Mouse (Mus musculus) liver, embryonic 14.5 days (tissue): ENCODE results near the gene Gusb. TPM values are rescaled to one million over a fixed set of nuclear protein-coding genes. Genes with fewer than 3 reads are reported as not detected.

Experiments used
- ATAC-seq: fragments of 200-750 bp; cut with Nextera tagmentation; 2 replicates; pipeline ENCODE4 v1.8.0; 2017; ENCODE audit warnings: moderate number of reproducible peaks, mild to moderate bottlenecking, moderate library complexity; ENCODE audit not compliant: insufficient read depth
- DNase-seq, 3 experiments: peaks; one replicate each; pipeline ENCODE4 v3.0.0-alpha.2; 2012 to 2013; ENCODE audit warnings: low read depth in 3 of 3, low spot score in 3 of 3
- H3K27ac ChIP-seq: fragments of 300-500 bp; sonication (generic); 2 replicates; pipeline ENCODE4 v1.5.1; 2014; ENCODE audit warnings: moderate library complexity, mild to moderate bottlenecking, control low read depth, inconsistent platforms
- H3K27me3 ChIP-seq: fragments of 300-500 bp; sonication (generic); 2 replicates; pipeline ENCODE4 v1.6.1; 2014; ENCODE audit warnings: mild to moderate bottlenecking, low read length, moderate library complexity; ENCODE audit not compliant: control insufficient read depth, insufficient read depth
- H3K36me3 ChIP-seq: fragments of 300-500 bp; sonication (generic); replicated peaks from 2 replicates; pipeline ENCODE4 v1.6.1; 2014; ENCODE audit warnings: low read depth; ENCODE audit not compliant: control insufficient read depth, insufficient read depth
- H3K4me1 ChIP-seq, 2 experiments: fragments of 200-500 bp in 1 of 2; fragments of 300-500 bp in 1 of 2; sonication (generic) in 1 of 2; replicated peaks; 2 replicates each; pipeline ENCODE4 v1.6.1; 2012 to 2014; ENCODE audit warnings: antibody characterized with exemption in 1 of 2, inconsistent platforms in 1 of 2, low read length in 1 of 2; ENCODE audit not compliant: control insufficient read depth in 2 of 2, insufficient read depth in 2 of 2
- H3K4me2 ChIP-seq: fragments of 300-500 bp; sonication (generic); 2 replicates; pipeline ENCODE4 v1.6.1; 2014; ENCODE audit warnings: low read depth, mild to moderate bottlenecking, control low read depth, moderate library complexity
- H3K4me3 ChIP-seq, 2 experiments: fragments of 200-500 bp in 1 of 2; fragments of 300-500 bp in 1 of 2; sonication (generic) in 1 of 2; 2 replicates each; pipeline ENCODE4 v1.5.1; 2012 to 2014; ENCODE audit warnings: low read depth in 2 of 2, low read length in 2 of 2, mild to moderate bottlenecking in 2 of 2, control low read depth in 1 of 2, inconsistent platforms in 1 of 2, moderate library complexity in 1 of 2; ENCODE audit not compliant: insufficient read depth in 1 of 2
- H3K9ac ChIP-seq: fragments of 300-500 bp; sonication (generic); replicated peaks from 2 replicates; pipeline ENCODE4 v1.6.1; 2014; ENCODE audit warnings: mild to moderate bottlenecking, control low read depth, moderate library complexity
- H3K9me3 ChIP-seq: fragments of 300-500 bp; sonication (generic); 2 replicates; pipeline ENCODE4 v1.6.1; 2016; ENCODE audit warnings: low read length, mixed read lengths; ENCODE audit not compliant: control insufficient read depth
- CTCF ChIP-seq: IDR thresholded peaks from 2 replicates; pipeline ENCODE4 v1.5.1; 2016; ENCODE audit warnings: antibody characterized with exemption, low read depth, control low read depth
- EP300 ChIP-seq: IDR thresholded peaks from 2 replicates; pipeline ENCODE4 v1.6.1; 2016; ENCODE audit warnings: antibody characterized with exemption, low read depth
- WGBS: fragments of 180-500 bp; shearing (Covaris S2); extraction: QIAGEN DNeasy Blood & Tissue Kit; methylation state at CpG from one replicate; pipeline ENCODE4 v1.1.7; 2014; ENCODE audit not compliant: insufficient replicate concordance; 5-methylcytosine and 5-hydroxymethylcytosine counted together
- polyA plus RNA-seq, 2 experiments: library from polyadenylated mRNA; depleted of rRNA in 1 of 2; stranded (reverse) in 1 of 2; unstranded in 1 of 2; fragments of >200 nt; fragmentation: Nextera tagmentation in 1 of 2; extraction: Ambion mirVana in 1 of 2; gene quantifications; 2 replicates each; pipeline versions ENCODE4 v1.2.1 to v1.2.3; 2012 to 2014

The Gusb gene
- polyA plus RNA-seq, 2 experiments: 18.7 to 37.9 TPM

DNA sequence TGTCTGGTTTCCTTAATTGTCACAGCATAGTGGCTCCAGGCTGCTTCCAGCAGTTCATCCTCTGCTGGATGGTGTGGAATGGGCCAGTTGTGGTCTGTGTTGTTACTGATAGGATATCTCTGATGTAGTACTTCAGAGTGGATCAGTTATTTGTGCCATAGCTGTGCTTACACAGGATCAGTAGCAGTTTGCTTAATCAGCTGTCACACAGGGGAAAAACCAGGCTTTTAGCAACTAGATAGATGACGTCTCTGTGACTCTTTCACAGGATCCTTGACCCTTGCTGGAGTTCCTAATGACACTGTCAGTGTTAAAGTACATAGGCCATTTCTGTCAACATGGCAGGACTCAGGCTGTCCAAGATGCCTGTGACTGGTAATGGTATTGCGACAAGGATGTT, 31.0 kb upstream of the Gusb start:
- 46% methylated on average over 2 of the region's 2 CpGs for WGBS
- Histone ChIP-seq H3K4me3 (no peak overlapping the region), H3K27me3 (no peaks in the 10 kb centered on the region), H3K36me3 (peaks cover 12% of the 10 kb centered on the region), H3K4me1 (peaks cover 6 to 18% of the 10 kb centered on the region in 2 experiments), H3K27ac (no peak overlapping the region), H3K9me3 (no peaks in the 10 kb centered on the region), H3K4me2 (no peak overlapping the region), H3K9ac (no peak overlapping the region)
- TF ChIP-seq EP300 (peak; percentile 38; the same call in 1 of the 2 replicates), CTCF (no peak)
- no peak for DNase-seq
- peak; percentile 37; the same call in 1 of the 2 replicates for ATAC-seq

DNA sequence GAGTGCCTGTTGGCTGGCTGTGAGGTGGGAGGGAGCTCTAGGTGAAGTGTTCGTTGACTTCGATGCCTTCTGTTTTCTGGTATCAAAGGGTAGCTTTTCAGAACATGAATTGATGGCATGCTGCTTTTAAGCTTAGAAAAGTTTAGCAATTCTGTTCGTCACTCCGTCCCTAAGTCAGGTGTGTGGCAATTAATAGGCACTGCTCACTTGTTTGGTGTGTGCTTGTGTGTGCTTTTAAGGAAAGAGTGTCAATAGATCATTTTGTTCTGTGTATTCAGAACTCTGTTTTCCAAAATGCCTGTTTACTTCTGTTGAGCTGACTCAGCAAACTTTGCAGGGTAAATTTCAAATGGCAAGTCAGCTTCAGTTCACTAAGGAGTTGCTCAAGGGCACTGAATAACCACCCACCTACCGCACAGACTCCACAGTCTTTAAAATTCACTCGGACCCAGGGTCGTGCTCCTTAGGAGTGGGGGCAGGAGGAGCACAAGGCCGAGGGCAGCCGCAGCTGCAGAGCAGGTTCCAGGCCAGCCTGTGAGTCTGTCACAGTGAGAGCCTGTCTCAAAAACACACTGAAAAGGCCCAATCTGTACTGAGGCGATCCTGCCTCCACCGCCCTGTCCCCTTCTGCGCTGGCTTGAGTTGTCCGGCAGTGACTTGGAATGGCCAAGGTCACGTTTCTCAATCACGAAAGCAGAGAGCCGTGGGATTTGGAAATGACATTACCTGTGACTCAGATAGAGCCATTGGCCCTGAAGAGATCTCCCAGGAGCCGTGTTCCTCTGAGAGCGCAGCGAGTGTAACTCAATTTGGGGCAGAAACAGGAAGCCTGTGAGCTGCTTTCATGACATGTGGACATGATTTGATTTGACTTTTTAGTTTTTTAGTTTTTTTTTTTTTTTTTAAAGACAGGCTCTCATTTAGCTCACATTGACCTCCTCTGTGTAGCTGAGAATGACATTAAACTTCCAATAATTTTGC, 28.9 kb upstream of the Gusb start:
- no peaks in the 10 kb centered on the region for H3K27me3 ChIP-seq
- peaks cover 5% of the 10 kb centered on the region; the same call in 1 of the 2 replicates for H3K36me3 ChIP-seq
- no peak overlapping the region for H3K4me3 ChIP-seq
- peaks cover 6 to 20% of the 10 kb centered on the region in 2 experiments for H3K4me1 ChIP-seq
- no peak for DNase-seq
- no peak overlapping the region for H3K4me2 ChIP-seq
- 82% methylated on average over 19 of the region's 19 CpGs for WGBS
- TF ChIP-seq CTCF (no peak), EP300 (no peak)
- no peak overlapping the region for H3K9ac ChIP-seq
- ATAC-seq: no peak
- no peak overlapping the region for H3K27ac ChIP-seq
- H3K9me3 ChIP-seq: no peaks in the 10 kb centered on the region

DNA sequence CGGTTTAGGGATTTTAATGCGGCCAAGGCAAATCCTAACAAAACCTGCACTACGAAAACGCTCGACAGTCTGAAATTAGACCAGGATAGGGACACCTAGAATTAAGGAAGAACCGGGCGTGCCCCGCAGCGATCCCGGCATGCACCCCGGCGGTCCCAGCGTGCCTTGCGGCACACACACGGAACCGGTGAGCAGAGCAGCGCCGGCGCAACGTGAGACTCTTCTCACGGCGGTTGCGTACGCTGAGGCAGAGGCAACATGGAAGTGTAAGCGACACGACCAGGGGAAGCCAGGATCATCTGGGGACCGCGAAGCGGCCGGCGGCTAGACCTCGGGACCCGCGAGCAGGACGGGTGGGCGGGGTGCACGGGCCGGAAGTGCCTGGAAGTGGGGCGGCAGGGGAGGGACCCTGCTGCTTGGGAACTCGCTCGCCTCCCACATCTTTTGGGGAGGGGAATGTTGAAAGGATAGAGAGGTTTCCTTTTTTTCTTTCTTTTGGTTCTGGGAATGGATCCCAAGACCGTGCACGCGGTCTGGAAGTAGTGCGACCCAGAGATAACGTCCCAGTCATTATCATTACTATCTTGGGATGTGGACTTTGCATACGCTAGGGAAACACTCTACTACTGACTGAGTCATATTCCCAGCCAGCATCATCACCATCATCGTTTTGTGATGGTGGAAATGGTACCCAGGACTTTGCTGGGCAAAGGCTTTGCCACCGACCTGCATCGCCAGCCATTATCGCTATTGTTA, 26.5 kb upstream of the Gusb start, which contains the start of the genes Asl and Crcp:
TSS of gene Asl (minus strand) at position 106 of the 756 bp plus-strand sequence.
TSS of gene Crcp (plus strand) at position 149 of the 756 bp plus-strand sequence.
- TF ChIP-seq CTCF (no peak), EP300 (no peak)
- DNase-seq: peak; percentile 65 to 69 (median 66)
- ATAC-seq: peak; percentile 81
- Histone ChIP-seq H3K27me3 (no peaks in the 10 kb centered on the region), H3K9me3 (no peaks in the 10 kb centered on the region), H3K9ac (peak within 1 kb of the TSS; percentile 91), H3K4me2 (peak within 1 kb of the TSS; percentile 87), H3K4me1 (peaks cover 6 to 22% of the 10 kb centered on the region in 2 experiments), H3K36me3 (no peaks in the 10 kb centered on the region), H3K27ac (peak within 1 kb of the TSS; percentile 80), H3K4me3 (peak within 1 kb of the TSS; percentile 92 to 96)
- 2% methylated on average over 51 of the region's 51 CpGs for WGBS

DNA sequence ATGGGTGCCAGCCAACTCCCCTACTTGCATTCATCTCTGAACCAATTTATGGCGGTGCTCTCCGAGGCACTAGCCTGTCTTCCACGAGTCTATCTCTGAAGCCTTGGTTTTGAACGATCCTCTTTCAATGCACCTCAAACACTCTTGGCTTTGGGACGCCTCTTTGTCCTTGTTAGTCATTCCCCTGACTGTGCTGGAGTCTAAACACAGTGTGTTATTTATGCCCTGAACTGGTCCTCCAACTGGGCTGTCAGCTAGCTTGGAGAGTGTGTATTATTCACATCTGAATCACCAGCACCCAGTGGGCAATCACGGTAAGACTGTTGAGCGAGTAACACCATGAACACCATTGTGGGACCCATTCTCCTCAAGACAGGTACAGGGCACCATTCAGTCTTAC, 24.8 kb upstream of the Gusb start:
- TF ChIP-seq EP300: no peak
- TF ChIP-seq CTCF: no peak
- Histone ChIP-seq H3K9me3 (no peaks in the 10 kb centered on the region), H3K36me3 (no peaks in the 10 kb centered on the region), H3K27me3 (no peaks in the 10 kb centered on the region), H3K4me3 (no peak overlapping the region), H3K27ac (no peak overlapping the region), H3K9ac (no peak overlapping the region), H3K4me2 (no peak overlapping the region), H3K4me1 (peaks cover 0 to 16% of the 10 kb centered on the region in 2 experiments)
- ATAC-seq (no peak), DNase-seq (no peak)
- WGBS: 69% methylated on average over 7 of the region's 7 CpGs
